Mouse (Mus musculus) limb, embryonic 15.5 days (tissue): Measurements from ENCODE around the gene Rasl10a. TPM values are rescaled to one million over a fixed set of nuclear protein-coding genes. Genes with fewer than 3 reads are reported as not detected.
"Not testable (repeated sequence)": the region's sequence is repeated elsewhere in the genome, so short reads cannot be mapped to it uniquely, and the experiment has no call there.

ENCODE experiments used
- ATAC-seq: fragments of 200-750 bp; cut with Nextera tagmentation; 2 replicates; pipeline ENCODE4 v1.8.0; 2017; ENCODE audit warnings: low read depth, moderate TSS enrichment; ENCODE audit not compliant: insufficient number of reproducible peaks, low FRiP score, low TSS enrichment
- H3K27ac ChIP-seq: fragments of 300-500 bp; sonication (generic); 2 replicates; pipeline ENCODE4 v1.5.1; 2015; ENCODE audit warnings: moderate library complexity, mild to moderate bottlenecking, inconsistent platforms
- H3K27me3 ChIP-seq: fragments of 300-500 bp; sonication (generic); 2 replicates; pipeline ENCODE4 v1.6.1; 2015; ENCODE audit warnings: inconsistent platforms
- H3K36me3 ChIP-seq: fragments of 300-500 bp; sonication (generic); 2 replicates; pipeline ENCODE4 v1.6.1; 2015; ENCODE audit warnings: inconsistent platforms
- H3K4me1 ChIP-seq: fragments of 300-500 bp; sonication (generic); 2 replicates; pipeline ENCODE4 v1.6.1; 2015; ENCODE audit warnings: inconsistent platforms
- H3K4me2 ChIP-seq: fragments of 300-500 bp; sonication (generic); 2 replicates; pipeline ENCODE4 v1.6.1; 2015; ENCODE audit warnings: mild to moderate bottlenecking, inconsistent platforms
- H3K4me3 ChIP-seq: fragments of 300-500 bp; sonication (generic); 2 replicates; pipeline ENCODE4 v1.5.1; 2015; ENCODE audit warnings: mild to moderate bottlenecking, inconsistent platforms
- H3K9ac ChIP-seq: fragments of 300-500 bp; sonication (generic); 2 replicates; pipeline ENCODE4 v1.6.1; 2015; ENCODE audit warnings: inconsistent platforms
- H3K9me3 ChIP-seq: fragments of 300-500 bp; sonication (generic); 2 replicates; pipeline ENCODE4 v1.6.1; 2016; ENCODE audit warnings: inconsistent platforms
- WGBS: fragments of 180-500 bp; shearing (Covaris S2); methylation state at CpG from one replicate; pipeline ENCODE4 v1.1.7; 2015; 5-methylcytosine and 5-hydroxymethylcytosine counted together
- polyA plus RNA-seq: library from polyadenylated mRNA; unstranded; fragments of >200 nt; fragmentation: Nextera tagmentation; extraction: Ambion mirVana; gene quantifications from 2 replicates; pipeline ENCODE4 v1.2.1, GENCODE M21; 2015

Rasl10a gene
- polyA plus RNA-seq, 1 experiment from 2014 or later = 7.1 TPM

DNA sequence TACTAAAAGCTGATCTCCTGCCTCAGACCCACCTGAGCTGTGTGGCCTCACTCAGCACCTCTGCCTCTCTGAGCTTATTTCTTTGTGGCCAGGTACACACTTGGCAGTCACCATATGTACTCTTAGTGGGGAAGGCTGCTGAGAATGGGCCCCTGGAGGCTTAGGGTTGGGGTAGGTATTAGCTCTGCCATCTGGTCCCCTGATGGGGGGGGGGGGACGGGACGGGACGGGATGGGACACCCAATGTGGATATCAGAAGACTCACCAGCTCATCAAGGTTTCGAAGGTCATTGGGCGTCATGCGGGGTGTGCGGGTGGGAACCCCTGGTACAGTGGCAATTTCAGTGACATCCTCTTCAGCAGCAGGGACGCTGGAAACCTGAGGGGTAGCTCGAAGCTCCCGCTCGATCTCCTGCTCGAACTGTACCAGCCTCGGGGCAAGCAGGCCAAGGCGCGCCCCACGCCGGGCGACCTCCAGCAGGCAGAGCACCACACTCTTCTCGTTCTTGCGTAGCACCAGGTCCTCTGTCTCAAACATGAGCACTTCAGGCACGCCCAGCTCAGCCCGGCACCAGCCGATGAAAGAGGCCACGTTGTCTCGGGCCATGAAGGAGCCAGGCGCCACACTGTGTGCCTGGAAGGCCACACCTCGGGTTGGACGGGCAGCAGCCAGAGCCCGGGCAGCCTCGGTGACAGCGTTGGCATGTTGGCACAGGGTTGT lies 5.8 kb downstream of the Rasl10a start:
- no peak overlapping the region for H3K9ac ChIP-seq
- H3K27me3 ChIP-seq = peaks cover 53% of the 10 kb centered on the region
- H3K36me3 ChIP-seq = peaks cover 16% of the 10 kb centered on the region
- H3K4me2 ChIP-seq = peak overlapping the region; percentile 90
- WGBS = 54% methylated on average over 31 of the region's 31 CpGs
- peaks cover 59% of the 10 kb centered on the region for H3K4me1 ChIP-seq
- H3K27ac ChIP-seq = 0 out of 2 replicates have a peak overlapping the region, but pooled peaks have one; percentile 14
- peak overlapping the region; percentile 79 for H3K4me3 ChIP-seq
- ATAC-seq = no peak
- no peaks in the 10 kb centered on the region for H3K9me3 ChIP-seq

DNA sequence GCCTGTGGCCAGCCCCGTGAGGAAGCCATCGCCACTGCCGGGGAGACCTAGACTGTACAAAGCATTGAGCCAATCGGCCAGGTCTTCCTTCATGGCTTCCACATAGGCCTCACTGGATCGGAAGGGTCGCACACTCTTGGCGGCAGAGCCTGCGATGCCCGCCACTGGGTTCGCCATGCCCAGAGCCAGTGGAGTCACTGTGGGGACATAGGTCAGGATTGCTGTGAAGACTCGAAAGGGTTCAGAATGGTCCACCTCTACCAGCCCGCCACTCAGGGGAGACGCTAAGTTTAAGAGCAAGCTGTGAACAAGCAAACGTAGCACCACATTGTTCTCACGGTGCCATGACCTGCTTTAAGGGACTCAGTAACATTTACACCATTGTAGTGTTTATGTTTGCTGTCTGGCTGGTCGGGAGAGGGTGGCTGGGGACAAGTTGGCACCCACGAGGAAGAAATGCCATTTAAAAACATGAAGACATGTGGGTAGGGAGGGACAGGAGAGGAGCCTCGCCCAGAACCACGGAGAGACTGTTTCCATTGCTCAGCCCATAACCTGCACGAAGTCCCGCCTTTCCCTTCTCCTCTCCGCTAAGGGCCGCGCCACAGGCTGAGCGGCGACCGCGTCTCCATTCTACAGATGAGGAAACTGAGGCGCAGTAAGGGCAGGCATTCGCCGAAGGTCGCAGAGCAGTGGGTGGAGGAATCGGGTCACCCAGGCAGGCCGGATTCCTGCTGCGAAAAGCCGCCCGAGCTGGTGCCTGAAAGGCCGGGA lies 6.5 kb downstream of the Rasl10a start:
- Histone ChIP-seq H3K27me3 (peaks cover 45% of the 10 kb centered on the region), H3K4me2 (peak overlapping the region; percentile 90), H3K36me3 (peaks cover 24% of the 10 kb centered on the region), H3K4me3 (peak overlapping the region; percentile 79), H3K9ac (peak overlapping the region; percentile 67), H3K4me1 (peaks cover 52% of the 10 kb centered on the region), H3K9me3 (no peaks in the 10 kb centered on the region), H3K27ac (peak overlapping the region; percentile 68)
- 13% methylated on average over 38 of the region's 38 CpGs for WGBS
- ATAC-seq = no peak

DNA sequence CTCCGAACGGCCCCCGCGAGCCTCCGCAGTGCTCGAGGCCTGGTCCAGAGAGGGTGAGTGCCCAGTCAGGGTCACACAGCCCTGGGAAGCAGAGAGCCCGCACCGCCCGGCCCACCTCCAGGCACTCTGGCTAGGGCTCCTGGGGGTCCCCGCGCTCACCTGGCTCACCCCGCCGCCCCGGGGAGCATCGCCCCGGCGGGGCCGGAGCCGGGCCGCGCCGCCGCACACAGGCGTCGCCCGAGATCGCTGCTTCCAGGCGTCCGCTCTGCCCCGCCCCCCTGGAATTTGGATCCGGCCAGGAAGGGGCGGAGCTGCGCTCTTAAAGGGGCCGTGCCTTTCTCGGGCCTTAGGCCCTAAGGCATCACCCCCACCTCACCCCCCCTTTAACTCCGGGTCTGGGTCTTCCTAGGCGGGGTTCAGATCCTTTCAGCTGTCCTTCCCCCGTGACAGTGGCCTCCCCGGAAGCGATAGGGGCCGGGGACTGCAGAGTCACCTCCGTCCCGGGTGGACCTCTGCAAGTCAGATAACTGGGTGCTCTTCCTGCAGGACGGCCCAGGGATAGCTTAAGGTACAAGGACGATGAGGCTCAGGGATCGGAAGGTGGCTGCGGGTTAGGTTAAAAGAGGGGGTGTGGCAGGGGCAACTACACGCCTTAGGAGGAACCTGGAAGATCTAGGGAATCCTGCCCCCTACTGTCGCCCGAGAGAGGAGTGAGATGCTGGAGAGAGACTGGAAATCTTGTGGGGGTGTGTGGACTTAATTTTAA lies 7.3 kb downstream of the Rasl10a start, which contains the start of gene Gas2l1:
Gas2l1 (minus strand) TSS at position 272 of the 766 bp plus-strand sequence.
- WGBS = 1% methylated on average over 50 of the region's 50 CpGs
- peaks cover 47% of the 10 kb centered on the region for H3K4me1 ChIP-seq
- H3K27ac ChIP-seq = peak within 1 kb of the TSS; percentile 68
- H3K9ac ChIP-seq = peak within 1 kb of the TSS; percentile 67
- H3K9me3 ChIP-seq = no peaks in the 10 kb centered on the region
- peak within 1 kb of the TSS; percentile 90 for H3K4me2 ChIP-seq
- ATAC-seq = peak; percentile 81
- H3K36me3 ChIP-seq = peaks cover 30% of the 10 kb centered on the region
- peak within 1 kb of the TSS; percentile 79 for H3K4me3 ChIP-seq
- peaks cover 38% of the 10 kb centered on the region for H3K27me3 ChIP-seq

DNA sequence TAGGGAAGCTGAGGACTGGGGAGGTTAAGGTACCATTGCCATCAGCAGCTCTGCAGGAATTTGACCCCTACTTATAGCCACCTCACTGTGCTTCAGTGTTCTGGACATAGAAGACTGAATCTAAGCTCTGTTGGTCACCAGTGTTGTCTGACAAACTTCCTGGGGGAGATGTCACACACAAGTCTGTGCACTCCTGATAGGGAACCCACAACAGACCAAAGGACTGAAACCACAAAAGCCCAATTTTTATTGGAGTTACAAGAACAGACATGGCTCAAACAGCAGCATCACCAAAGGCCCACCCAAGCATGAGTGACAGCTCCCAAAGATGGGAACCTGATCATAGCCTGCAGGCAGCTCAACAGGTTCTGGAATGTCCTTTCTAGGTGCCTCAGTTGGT lies 9.1 kb downstream of the Rasl10a start:
- Histone ChIP-seq H3K27me3 (peaks cover 20% of the 10 kb centered on the region), H3K9me3 (no peaks in the 10 kb centered on the region), H3K4me3 (no peak overlapping the region), H3K4me1 (peaks cover 30% of the 10 kb centered on the region), H3K9ac (no peak overlapping the region), H3K27ac (0 out of 2 replicates have a peak overlapping the region, but pooled peaks have one; percentile 38), H3K36me3 (peaks cover 42% of the 10 kb centered on the region), H3K4me2 (no peak overlapping the region)
- no peak for ATAC-seq

DNA sequence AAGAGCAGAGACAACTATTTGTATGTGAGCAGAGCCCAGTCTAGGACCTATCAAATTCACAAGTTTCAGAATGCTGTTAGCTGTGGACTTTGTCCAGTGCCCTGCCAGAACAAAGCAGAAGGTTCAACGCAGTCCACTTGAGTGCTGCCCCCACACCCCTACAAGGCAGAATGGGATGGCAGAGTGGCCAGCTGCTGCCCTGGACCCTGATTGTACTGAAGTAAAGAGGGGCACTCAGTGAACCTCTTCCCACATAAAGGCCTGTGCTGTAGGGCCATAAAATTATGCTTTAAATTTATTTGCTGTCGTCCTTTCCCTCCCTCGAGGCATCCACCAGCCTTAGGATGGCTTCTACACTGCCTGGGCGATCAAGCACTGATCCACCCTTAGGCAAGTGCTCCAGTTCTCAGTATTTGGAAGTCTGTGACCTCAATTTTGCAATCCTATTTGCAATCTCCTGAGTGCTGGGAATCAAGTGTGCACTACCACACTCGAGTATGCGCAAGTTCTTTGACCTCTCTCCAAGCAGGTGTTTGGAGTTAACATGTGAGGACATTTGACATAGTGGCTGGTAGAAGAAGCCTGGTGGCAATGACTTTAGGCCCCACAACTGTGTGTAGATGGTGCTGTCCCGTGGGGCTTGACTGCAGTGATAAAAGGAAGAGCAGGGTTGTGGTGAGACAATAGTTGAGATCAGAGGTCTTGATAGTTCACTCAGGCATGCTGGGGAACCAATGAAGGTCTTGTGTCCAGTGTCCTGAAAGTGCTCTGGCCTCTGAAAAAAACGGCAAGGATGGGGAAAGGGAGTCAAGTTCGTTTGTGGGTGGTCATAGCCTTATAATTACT lies 10.4 kb downstream of the Rasl10a start:
- Histone ChIP-seq H3K27me3 (peaks cover 7% of the 10 kb centered on the region), H3K4me3 (no peak overlapping the region), H3K36me3 (peaks cover 54% of the 10 kb centered on the region), H3K4me2 (no peak overlapping the region), H3K9me3 (no peaks in the 10 kb centered on the region), H3K4me1 (peaks cover 17% of the 10 kb centered on the region), H3K27ac (0 out of 2 replicates have a peak overlapping the region, but pooled peaks have one; percentile 22), H3K9ac (no peak overlapping the region)
- ATAC-seq = no peak
- WGBS = 83% methylated on average over 9 of the region's 9 CpGs

DNA sequence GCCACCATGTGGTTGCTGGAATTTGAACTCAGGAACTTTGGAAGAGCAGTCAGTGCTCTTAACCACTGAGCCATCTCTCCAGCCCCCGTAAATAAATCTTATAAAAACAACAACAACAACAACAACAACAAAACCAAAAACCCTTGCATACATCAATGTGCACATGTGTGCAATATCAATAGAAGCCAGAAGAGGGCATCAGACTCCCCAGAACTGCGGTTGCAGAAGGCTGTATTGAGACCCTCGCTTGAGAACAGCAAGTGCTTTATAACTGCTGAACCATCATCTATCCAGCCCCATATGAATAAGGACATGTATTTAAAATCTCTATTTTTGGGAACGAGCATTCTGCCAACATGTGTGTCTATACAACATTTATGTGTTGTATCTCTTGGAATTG lies 17.0 kb downstream of the Rasl10a start:
- ATAC-seq = no peak
- WGBS = 70% methylated on average over 4 of the region's 4 CpGs
- H3K9me3 ChIP-seq = no peaks in the 10 kb centered on the region
- H3K4me1 ChIP-seq = no peaks in the 10 kb centered on the region
- no peaks in the 10 kb centered on the region for H3K27me3 ChIP-seq
- H3K27ac ChIP-seq = no peak overlapping the region
- peaks cover 80% of the 10 kb centered on the region for H3K36me3 ChIP-seq
- no peak overlapping the region for H3K4me2 ChIP-seq
- no peak overlapping the region for H3K4me3 ChIP-seq
- no peak overlapping the region for H3K9ac ChIP-seq

DNA sequence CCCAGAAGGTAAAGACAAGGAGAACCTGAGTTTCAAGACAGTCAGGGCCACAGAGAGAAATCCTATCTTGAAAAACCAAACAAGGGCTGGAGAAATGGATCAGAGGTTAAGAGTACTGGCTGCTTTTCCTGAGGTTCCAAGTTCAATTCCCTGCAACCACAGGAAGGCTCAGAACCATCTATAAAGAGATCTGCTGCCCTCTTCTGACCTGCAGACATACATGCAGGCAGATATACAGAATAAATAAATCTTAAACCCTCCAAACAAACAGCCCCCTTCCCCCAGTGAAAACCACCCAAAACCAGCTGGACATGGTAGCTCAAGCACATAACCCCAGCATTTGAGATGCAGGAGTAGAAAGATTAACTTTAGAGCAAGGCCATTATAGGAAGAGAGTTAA lies 17.8 kb downstream of the Rasl10a start:
- Histone ChIP-seq H3K9ac (no peak overlapping the region), H3K9me3 (no peaks in the 10 kb centered on the region), H3K27ac (no peak overlapping the region), H3K27me3 (no peaks in the 10 kb centered on the region), H3K4me1 (no peaks in the 10 kb centered on the region), H3K4me2 (no peak overlapping the region), H3K36me3 (peaks cover 80% of the 10 kb centered on the region), H3K4me3 (no peak overlapping the region)
- ATAC-seq = no peak

DNA sequence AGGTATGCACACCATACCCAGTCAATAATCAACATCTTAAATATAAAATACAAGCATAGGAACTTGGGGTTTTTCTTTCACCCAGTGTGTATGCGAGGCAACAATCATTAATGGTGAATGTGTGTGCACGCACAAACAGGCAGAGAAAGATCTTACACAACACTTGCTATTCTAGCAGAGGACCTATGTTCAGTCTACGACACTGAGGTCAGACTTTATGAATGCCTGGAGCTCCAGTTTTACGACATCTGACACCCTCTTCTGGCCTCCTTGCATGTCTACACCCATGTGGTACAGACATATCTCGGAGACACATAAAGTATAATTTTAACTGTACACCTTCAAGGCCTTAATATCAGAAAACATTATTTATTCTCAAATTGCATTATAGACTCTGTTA lies 18.9 kb downstream of the Rasl10a start:
- peaks cover 75% of the 10 kb centered on the region for H3K36me3 ChIP-seq
- WGBS = 78% methylated on average over 4 of the region's 5 CpGs

DNA sequence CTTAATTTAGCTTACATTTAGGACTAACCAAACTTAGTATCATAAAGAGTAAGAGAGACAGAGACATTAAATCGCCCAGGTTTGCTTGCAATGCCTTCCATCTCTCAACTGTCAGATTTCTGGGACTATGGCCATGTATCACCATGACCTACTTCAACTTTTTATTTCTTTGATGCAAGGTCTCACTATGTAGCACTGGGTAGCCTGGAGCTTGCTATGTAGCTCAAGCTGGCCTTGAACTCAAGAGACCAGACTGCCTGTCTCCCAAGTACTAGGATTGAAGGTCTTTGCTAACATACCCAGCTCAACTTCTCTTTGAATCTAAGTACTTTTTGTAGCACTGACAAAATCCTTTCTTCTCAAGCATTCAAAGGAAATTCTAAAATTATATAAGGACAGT lies 31.2 kb downstream of the Rasl10a start:
- no peaks in the 10 kb centered on the region for H3K4me1 ChIP-seq
- H3K9me3 ChIP-seq = no peaks in the 10 kb centered on the region
- H3K4me3 ChIP-seq = no peak overlapping the region
- H3K27me3 ChIP-seq = no peaks in the 10 kb centered on the region
- H3K27ac ChIP-seq = no peak overlapping the region
- no peak for ATAC-seq
- 92% methylated on average over 1 of the region's 1 CpGs for WGBS
- H3K4me2 ChIP-seq = no peak overlapping the region
- H3K36me3 ChIP-seq = peaks cover 73% of the 10 kb centered on the region
- no peak overlapping the region for H3K9ac ChIP-seq

More for the DNA sequence above, 18.9 kb downstream of the Rasl10a start:
- H3K9ac ChIP-seq, ATAC-seq, H3K27me3 ChIP-seq, H3K4me2 ChIP-seq, H3K27ac ChIP-seq, H3K4me3 ChIP-seq, H3K9me3 ChIP-seq, H3K4me1 ChIP-seq: not testable (repeated sequence)

DNA sequence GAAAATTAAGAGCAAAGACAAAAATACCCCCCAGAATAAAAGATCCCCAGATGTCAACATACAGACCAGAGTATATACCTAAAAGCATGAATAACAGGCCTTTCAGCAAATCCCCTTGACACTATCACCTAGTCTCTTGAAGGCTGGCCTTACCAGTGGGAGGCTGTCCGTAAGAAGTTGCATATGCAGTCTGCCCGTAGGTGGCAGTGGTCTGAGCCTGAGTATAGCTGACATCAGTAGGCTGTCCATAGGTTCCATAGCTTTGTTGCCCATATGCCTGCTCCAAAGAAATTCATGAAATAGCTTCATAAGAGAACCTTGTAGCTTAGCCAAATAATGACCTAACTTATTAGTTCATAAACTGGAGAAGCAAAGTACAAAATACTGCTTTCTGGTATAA lies 33.8 kb downstream of the Rasl10a start:
- H3K36me3 ChIP-seq = peaks cover 48% of the 10 kb centered on the region
- 47% methylated on average over 2 of the region's 2 CpGs for WGBS
- no peak overlapping the region for H3K4me2 ChIP-seq
- no peak overlapping the region for H3K4me3 ChIP-seq
- no peak overlapping the region for H3K9ac ChIP-seq
- H3K4me1 ChIP-seq = peaks cover 8% of the 10 kb centered on the region; the same call in 1 of the 2 replicates
- H3K9me3 ChIP-seq = no peaks in the 10 kb centered on the region
- ATAC-seq = no peak
- no peak overlapping the region for H3K27ac ChIP-seq
- no peaks in the 10 kb centered on the region for H3K27me3 ChIP-seq

DNA sequence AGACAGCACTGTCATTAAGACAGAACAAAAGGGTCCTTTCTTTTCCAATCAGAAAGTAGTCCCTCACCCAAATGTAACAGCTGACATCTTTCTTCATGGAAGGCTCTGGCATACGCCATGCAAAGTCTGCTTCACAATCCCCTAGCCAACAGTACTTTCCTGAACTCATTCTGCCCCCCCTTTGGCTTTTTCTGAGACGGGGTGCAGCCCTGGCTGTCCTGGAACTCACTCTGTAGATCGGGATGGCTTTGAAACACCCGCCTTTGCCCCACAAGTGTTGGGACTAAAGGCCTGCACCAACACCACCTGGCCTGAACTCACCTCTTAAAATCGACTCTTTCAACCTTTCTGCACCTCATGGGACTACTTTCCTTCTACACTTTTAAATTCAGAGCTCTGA lies 37.9 kb downstream of the Rasl10a start:
- H3K9ac ChIP-seq = no peak overlapping the region
- no peaks in the 10 kb centered on the region for H3K9me3 ChIP-seq
- H3K4me2 ChIP-seq = no peak overlapping the region
- peaks cover 19% of the 10 kb centered on the region for H3K4me1 ChIP-seq
- H3K36me3 ChIP-seq = peaks cover 12% of the 10 kb centered on the region
- no peak for ATAC-seq
- no peak overlapping the region for H3K27ac ChIP-seq
- 70% methylated on average over 5 of the region's 5 CpGs for WGBS
- 0 out of 2 replicates have a peak overlapping the region, but pooled peaks have one; percentile 0 for H3K4me3 ChIP-seq
- no peaks in the 10 kb centered on the region for H3K27me3 ChIP-seq
